Mouse (Mus musculus) lung, postnatal 25 days (tissue): ENCODE results near the gene Cnnm2.

Experiments used
- DNase-seq: peaks from one replicate; pipeline ENCODE4 v3.0.0; 2022; ENCODE audit warnings: low spot score

Cnnm2 gene

DNA sequence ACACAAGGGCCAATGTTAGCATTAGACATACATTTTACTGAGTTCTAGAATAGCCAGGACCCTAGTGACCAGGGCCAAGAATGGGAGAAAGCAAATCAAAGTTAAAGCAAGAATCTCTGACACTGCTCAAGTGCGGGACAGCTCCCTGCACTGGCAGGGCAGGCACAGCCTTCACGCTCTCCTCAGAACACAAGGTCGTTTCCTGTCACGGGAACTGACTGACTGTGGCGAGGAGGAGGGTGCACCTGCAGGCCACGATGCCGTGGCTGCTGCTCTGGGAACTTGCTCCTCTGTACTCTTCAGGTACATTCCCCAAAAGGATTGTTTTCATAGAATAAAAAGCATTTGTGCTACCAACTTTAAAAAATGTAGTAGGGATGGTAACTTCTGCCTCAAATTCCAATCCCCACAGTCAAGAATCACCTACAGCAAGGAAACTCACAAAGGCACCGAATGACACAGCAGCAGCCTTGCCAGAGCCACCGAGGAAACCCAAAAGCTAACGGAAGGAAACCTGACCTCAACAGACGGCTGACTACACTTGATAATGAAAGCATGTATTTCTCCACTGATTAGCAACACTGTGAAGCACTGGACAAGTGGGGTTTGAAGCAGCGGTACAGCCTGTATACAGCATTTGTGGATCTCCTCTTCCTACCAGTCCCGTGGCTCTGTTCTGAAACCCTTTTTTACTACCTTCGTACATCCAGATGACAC is 126.6 kb downstream of the Cnnm2 start:
- DNase-seq: no peak

DNA sequence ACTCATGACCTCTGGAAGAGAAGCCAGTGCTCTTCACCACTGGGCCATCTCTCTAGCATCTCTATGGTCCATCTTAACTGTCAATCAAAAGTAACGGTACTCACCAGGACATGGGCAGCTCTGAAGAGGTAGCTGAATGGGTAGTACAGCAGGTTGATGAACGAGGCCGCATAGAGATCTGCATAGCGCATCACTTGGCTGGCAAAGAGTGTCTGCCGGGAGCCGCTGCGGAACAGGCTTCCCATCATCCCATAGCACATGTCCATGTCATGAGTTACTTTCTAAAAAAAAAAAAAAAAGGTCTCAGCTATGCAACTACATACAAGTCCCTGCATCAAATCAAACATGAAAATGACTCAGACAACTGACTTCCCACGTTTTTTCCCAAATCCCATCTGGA is 128.3 kb downstream of the Cnnm2 start:
- DNase-seq: no peak

DNA sequence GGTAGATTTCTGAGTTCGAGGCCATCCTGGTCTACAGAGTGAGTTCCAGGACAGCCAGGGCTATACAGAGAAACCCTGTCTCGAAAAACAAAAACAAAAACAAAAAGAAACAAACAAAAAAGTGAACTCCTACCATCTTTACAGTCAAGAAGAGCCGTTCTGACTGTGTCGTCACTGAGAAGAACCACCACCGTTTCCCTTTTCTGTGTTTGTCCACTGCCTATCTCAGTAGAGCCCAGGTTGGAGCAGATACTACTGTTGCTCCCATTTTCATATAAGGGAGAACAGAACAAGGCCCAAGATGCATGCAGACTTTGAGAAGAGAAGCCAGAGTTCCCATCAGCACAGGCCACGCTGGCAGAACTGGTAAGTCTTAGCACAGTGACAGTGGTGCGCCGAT is 129.3 kb downstream of the Cnnm2 start:
- no peak for DNase-seq

DNA sequence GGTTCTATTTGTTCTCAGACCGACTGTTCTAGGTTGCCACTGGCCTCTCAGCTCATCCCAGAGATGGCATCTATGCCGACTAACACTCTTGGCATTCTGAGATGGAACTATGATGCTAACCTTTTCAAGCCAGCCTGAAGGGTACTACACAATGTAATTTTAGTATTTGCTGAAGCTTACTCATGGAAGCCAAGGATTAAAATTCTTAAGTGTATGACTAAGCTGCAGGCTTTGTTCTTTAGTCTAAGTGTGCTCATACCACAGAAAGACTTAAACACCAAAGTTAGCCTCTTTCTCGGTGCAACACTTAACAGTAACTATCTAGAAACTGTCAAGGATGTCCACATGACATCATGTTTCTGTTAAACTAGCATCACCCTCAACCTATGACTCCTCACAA is 131.5 kb downstream of the Cnnm2 start:
- DNase-seq: no peak

DNA sequence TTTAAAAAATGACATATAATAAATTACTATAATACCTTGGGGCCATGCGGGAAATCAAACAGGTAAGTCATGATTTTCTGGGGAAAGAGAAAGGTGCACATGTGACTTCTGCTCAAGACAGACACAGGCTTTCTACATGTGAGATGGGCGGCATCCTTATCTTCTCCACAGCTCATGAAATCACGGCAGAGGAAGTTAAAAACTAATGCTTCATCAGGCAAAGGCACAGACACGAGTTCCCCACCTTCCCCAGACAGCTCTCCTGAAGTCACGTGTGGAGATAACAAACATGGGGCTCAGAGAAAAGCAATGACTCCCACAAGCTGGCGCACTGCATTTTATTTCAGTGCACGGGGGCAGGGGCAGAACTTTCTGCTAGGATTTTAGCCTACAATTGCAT is 132.1 kb downstream of the Cnnm2 start:
- DNase-seq: no peak

DNA sequence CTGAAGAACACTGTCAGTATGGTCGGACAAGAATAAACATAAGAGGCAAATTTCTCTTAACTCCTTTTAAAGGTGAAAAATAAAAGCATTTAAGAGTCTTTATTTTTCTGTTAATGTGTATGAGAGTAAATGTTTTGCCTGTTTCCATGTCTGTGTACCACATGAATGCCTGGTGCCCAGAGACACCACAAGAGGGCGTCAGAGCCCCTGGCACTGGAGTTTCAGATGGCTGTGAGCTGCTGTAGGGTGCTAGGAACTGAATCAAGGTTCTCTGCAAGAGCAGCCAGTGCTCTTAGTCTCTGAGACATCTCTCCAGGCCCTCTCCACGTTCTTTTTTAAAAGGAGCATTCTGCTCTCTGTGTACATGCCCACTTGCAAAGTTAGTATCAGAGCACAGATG is 135.7 kb downstream of the Cnnm2 start:
- DNase-seq: no peak

DNA sequence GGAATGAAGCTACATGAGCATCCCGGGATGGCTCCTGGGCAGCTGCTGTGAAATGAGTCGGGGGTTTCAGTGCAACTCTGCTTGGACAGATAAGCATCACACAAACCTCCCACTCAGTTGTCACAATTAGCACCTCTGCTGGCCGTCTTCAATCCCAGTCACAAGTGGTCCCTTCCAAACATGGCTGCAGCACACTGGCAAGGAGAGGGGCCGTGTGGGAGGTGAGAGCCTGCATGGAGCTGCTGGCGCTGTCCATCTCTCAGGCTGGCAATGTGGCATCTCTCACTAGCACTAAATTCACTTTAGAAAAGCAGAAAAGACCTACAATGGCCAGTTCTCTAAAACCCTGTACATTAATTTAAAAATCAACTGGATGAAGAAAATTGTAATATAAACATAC is 136.8 kb downstream of the Cnnm2 start:
- DNase-seq: no peak

DNA sequence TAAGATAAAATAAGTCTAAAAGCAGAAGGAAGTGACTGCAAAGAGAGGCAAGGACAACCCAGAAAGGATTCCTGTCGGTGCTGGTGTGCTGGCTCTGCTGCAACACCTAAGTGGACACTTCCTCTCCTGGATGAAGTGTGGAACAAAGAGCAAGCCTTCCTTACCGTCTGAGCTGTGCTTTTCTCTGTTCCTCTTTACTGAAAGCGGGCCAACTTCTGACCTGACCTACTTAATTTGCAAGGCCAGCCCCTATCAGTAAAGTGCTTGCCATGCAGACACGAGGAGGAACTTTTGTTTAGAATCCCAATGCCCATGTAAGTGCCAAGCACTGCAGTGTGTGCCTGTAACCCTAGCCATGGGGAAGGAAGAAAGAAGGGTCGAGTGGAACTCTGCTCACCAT is 137.9 kb downstream of the Cnnm2 start:
- DNase-seq: peak; percentile 48

DNA sequence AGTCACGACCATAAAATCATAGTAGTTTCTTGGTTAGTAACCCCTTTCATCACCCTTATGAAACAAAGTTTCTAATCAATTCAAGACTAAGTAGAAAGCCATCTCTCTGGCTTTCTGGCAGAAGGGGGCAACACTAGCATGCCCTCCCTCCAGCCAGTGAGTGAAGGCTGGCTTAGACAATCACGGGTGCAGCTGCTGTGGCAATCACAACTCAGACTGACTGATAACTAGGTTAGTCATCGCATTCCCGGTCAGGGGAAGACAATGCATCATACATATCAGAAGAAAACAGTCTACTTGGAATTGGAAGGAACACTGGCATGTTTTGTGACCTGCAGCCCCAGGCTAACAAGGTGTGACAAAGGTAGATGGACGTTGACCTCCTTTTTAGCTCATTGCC is 138.5 kb downstream of the Cnnm2 start:
- no peak for DNase-seq

DNA sequence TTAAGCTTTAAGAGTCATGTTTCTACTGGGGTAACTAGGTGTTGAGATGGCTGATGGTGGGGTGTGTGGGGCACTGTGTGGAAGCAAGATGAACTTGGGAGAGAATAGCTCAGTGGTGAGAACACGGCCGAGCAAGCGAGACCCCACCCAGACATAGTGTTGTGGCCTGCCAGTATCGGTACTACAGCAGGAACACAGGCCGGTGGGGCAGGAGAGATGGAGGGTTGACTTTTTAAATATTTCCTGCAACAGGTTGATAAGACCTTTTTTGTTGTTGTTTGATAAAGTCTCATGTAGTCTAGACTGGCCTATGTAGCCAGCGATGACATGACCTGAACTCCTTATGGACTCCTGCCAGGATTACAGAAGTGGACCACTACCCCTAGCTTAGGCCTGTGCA is 139.4 kb downstream of the Cnnm2 start:
- DNase-seq: no peak

DNA sequence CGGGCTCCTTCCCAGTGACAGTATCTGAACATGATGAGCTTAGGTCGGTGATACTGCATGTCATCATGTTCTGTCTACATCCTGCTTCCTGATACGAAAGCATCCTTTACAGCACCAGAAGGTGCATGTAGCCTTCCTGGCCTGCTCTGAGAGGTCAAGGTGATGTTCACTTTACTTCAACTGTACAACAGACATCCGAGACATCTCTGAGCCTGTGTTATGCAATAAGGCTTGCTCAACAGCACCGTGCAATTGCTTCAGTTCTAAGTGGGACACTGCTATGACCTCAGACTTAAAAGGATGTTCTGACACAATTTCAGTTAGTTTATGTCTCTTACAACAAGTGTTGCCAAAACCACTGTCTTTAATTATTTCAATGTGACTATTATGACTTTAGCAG is 139.9 kb downstream of the Cnnm2 start:
- DNase-seq: peak; percentile 73

DNA sequence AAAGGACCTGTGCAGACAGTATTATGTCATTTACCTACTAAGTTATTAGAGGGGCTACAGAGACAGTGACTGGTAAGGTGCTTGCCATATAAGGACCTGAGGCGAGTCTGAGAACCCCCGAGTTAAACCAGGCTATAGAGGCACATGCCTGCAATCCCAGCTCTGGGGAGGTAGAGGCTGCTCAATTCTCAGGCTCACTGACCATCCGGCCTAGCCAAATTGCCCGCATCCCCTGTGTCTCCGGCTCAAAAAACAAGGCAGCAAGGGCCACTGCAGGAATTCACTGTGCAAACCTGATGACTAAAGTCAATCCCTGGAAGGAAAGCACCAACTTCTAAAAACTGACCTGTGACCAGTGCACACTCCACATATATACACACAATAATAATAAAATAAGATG is 142.0 kb downstream of the Cnnm2 start:
- DNase-seq: no peak

DNA sequence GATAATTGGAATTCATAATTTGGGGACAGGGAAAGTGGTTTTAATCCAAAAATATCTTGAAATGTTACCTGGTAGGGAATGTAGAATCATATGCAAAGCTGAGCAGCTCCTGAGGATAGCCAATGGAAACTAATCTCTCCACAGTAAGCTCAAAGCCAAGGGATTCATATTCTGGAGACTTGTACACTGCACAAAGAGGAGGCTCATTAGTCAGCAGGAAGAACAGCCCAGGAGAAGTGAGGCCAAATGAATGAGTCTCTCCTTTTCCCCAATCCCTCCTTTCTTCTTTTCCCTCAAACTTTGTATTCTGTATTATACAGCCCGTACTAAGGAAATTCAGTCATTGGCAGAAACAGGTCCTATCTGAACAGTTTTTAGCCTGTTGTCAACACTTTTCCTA is 143.5 kb downstream of the Cnnm2 start:
- no peak for DNase-seq

DNA sequence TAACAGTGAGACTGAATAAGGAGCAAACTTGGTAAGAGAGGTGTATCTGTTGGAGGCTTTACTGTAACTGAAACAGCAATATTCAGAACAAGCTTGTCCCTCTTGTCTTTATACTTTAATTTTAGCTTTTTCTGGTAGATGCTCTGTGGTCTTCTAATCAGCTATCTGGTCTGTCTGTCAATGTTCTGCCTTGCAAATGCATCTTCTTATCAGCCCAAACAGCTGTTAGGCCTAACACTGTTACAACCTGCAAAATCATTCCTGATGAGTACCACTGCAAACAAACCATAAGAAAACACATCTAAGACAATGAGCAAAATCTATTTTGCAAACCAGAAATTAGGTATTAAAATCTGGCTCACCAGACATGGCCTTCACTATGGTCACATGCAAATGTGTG is 144.0 kb downstream of the Cnnm2 start:
- no peak for DNase-seq

DNA sequence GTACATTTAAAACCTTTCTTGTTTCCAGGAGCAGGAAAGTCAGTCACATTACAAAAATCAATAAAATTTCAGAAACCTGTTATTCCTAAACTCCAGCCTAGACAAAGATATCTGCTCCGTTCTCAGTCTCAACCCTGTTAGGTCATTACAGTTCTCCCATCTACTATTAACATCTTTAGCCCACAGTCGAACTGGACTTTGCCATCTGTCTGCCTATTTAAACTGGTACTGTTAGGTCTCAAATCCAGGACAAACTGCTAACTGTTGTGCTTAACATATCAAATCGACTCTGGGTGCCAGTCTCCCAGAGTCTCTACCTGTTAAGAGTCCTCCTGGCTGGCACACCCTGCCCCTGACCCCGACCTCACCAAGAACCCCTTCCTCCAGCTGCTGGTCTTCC is 144.6 kb downstream of the Cnnm2 start:
- DNase-seq: no peak

DNA sequence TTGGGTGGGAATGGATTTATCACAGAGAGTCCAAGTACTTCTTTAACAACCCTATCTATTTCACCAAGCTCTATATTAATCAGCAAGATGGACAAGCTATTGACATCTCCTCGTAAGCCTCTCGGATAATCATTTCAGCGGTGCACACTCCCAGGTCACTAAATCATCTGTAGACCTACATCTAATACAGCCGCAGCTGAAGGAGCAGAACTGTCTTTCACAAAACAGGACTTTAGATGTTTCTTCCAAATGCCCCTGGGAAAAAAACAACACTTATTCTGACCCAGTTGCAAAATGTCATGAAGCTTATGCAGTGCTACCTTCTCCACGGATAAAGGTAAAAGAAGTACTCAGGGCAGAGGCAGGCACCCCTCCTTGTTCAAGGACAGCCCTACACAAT is 146.8 kb downstream of the Cnnm2 start:
- no peak for DNase-seq

DNA sequence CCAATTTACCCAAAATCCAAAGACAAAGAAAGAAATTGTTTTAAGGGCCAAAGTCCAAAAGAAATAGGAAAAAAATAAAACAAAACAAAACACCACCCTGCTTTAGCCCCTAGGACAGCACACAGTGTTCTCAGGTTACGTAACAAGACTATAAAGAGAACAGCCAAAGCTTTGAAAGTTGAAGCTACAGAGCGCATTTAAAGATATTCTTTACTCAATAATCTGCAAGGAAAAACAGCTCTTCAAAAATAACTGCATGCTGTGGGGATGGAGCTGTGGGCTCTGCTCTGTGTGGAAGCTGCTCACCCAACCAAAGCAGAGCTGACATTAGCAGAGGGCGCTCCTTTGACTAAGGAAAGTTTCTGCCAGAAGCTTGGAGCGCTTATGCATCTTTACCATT is 147.6 kb downstream of the Cnnm2 start:
- DNase-seq: peak; percentile 35

DNA sequence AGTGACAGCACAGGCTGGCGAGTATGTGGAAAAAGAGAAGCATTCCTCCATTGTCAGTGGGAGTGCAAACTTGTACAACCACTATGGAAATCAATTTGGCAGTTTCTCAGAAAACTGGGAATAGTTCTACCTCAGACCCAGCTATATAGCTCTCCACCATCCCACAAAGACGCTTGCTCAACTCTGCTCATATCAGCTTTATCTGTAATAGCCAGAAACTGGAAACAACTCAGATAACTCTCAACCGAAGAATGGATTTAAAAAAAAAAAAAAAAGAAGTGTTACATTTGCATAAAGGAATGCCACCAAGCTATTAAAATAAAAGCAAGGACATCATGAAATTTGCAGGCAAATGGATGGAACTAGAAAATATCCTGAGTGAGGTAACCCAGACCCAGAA is 150.1 kb downstream of the Cnnm2 start:
- DNase-seq: no peak

DNA sequence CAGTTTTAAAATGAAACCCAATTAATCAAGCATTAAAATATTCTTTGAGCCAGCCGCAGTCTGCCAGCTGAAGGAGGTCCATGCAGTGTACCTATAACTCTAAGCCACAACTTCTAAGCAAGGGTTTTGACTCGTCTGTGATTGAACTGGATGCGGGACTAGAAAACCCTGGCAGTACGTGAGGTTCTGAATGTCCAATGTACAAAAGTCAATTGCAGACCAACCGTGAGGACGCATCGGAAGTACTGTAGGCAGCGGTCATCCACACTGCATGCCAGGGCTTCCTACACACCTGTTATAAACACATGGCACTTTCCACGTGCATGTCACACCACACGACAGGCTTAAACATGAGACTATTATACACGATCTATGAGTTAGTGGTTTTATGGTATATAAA is 152.2 kb downstream of the Cnnm2 start:
- no peak for DNase-seq

DNA sequence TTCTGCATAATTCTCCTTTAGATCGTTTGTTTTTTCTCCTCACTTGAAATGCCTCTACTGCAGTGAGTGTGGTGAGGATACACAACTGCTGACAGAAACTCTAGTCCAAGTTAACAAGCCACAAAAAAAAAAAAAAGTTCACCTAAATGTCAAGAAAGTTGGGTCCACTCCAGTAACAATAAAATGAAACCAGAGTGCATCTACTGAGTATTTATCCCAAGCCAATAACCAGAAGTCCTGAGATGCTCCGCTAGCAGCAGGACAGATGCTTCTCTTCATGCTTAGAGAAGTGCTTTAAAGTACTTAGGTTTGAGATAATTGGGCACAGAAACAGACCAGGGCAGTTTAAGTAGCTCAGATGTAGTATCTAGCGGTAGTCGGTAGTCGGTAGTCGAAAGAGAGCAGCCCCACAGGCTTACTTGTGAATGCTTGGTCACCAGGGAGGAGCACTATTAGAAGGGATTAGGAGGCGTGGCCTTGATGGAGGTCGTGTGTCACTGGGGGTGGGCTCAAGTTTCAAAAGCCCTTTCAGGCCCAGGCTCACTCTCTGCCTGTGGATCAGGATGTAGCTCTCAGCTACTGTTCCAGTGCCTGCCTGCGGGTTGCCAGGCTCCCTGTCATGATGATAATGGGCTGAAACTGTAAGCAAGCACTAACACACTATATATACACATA is 154.1 kb downstream of the Cnnm2 start:
- peak; percentile 27 for DNase-seq

DNA sequence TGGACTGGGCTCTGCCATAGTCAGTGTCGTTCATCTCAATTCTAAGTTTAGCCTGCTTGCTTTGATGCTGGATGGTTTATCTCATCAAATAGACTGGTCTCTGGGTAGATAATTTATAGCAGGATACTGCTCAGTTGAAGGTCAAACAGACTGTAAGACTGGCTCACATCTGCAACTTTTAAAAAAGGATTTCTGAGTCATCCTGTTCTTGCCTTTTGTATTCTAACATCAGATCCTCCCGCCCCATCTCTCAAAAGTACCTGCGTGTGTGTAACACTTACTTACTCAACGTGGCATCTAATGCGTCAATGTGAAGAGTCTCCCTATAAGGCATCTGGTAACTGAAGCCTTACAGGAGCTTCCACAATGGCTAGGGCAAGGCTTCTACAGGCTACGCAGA is 159.2 kb downstream of the Cnnm2 start:
- DNase-seq: no peak

DNA sequence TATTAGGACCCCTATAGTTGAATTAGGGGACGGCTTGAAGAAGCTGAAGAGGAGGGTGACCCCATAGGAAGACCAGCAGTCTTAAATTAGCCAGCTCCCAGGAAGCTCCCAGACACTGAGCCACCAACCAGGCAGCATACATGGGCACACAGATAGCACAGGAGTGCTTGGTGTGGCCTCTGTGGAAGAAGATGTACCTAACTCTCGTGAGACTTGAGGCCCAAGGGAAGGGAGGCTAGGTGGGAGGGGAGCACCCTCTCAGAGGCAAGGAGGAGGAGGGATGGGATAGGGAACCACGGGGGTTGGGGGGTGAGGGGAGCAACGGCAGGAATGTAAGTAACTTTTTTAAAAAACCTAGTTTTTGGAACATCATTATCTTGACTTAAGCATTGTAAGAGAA is 165.0 kb downstream of the Cnnm2 start:
- DNase-seq: no peak

DNA sequence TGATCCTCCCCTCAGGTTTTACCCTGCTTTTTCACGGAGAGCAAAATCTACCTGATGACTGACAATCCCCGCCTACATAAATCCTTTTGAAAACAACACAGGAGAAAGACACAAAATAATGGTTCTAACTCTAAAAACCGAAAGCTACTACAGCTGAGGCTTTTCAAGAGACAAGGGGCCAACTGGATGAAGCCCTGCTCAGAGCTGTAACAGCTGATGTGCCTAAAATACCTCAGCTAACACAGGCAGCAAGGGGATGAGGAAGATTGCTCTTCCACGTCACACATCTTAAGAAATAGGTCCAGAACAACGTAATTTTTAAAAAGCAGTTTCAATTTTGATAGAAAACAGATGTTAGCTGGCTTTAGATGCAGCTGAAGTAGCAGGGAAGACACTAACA is 165.6 kb downstream of the Cnnm2 start:
- peak; percentile 43 for DNase-seq

DNA sequence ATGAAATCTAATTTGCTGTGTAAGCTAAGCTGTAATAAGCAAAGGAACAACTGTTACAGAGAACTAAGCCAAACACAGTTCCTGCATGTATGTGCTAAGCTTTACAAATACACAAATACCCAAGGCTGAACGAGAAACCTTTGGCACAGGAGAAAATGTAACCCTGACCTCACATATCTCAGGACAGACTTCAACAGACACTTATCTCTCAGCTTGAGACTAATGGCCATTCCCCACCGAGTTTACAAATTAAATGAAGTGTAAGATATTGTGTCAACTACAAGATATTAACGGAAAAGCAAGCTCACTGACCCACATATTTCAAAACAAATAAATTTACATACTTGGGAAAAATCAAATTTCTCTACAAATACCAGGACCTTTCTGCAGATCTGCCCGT is 166.7 kb downstream of the Cnnm2 start:
- DNase-seq: no peak
